Mouse (Mus musculus): ENCODE data around the gene Pck2. TPM values are rescaled to one million over a fixed set of nuclear protein-coding genes. Genes with fewer than 3 reads are reported as not detected.

Gene Pck2
- polyA plus RNA-seq, 1 experiment from 2014 or later: 23.6 TPM

- H3K4me1 ChIP-seq: peaks cover 27% of the 10 kb centered on the region
- H3K4me2 ChIP-seq (replicated peaks): peak within 1 kb of the TSS; percentile 98
- under 1% methylated on average over 33 of the region's 33 CpGs for WGBS
- H3K27me3 ChIP-seq: no peaks in the 10 kb centered on the region
- peak within 1 kb of the TSS; percentile 95 for H3K27ac ChIP-seq
- peaks cover 36% of the 10 kb centered on the region for H3K36me3 ChIP-seq
- peak within 1 kb of the TSS; percentile 91 for H3K4me3 ChIP-seq
- ATAC-seq (ENCODE audit: low FRiP score): peak; percentile 92
- H3K9ac ChIP-seq: peak within 1 kb of the TSS; percentile 92
- no peaks in the 10 kb centered on the region for H3K9me3 ChIP-seq (replicated peaks)
Measured at GRCm38 (mm10) chr14:55591331-55591891, 51.3 kb downstream of the Pck2 start, which contains the start of gene Rnf31. Gene Rnf31, plus strand, starts transcription at chr14:55591708.

GRCm38 (mm10) chr14:55592226-55592625, 52.2 kb downstream of the Pck2 start:
- WGBS: 5% methylated on average over 16 of the region's 16 CpGs
- Histone ChIP-seq H3K4me2 (replicated peaks) (peak overlapping the region; percentile 98), H3K4me1 (peaks cover 27% of the 10 kb centered on the region), H3K27ac (peak overlapping the region; percentile 95; the same call in 1 of the 2 replicates), H3K27me3 (no peaks in the 10 kb centered on the region), H3K9ac (peak overlapping the region; percentile 92), H3K4me3 (peak overlapping the region; percentile 91), H3K9me3 (replicated peaks) (no peaks in the 10 kb centered on the region), H3K36me3 (peaks cover 40% of the 10 kb centered on the region)
- ATAC-seq (ENCODE audit: low FRiP score): no peak

- H3K9ac ChIP-seq: no peak overlapping the region
- H3K9me3 ChIP-seq (replicated peaks): no peaks in the 10 kb centered on the region
- H3K36me3 ChIP-seq: peaks cover 65% of the 10 kb centered on the region
- no peak overlapping the region for H3K4me3 ChIP-seq
- ATAC-seq (ENCODE audit: low FRiP score): no peak
- no peak overlapping the region for H3K4me2 ChIP-seq (replicated peaks)
- H3K27me3 ChIP-seq: no peaks in the 10 kb centered on the region
- peaks cover 19% of the 10 kb centered on the region for H3K4me1 ChIP-seq
- no peak overlapping the region for H3K27ac ChIP-seq
- 77% methylated on average over 13 of the region's 13 CpGs for WGBS
Measured at GRCm38 (mm10) chr14:55596036-55596690, 56.1 kb downstream of the Pck2 start.

GRCm38 (mm10) chr14:55598521-55599390, 58.7 kb downstream of the Pck2 start:
- Histone ChIP-seq H3K27me3 (no peaks in the 10 kb centered on the region), H3K36me3 (peaks cover 89% of the 10 kb centered on the region), H3K4me2 (replicated peaks) (no peak overlapping the region), H3K27ac (no peak overlapping the region), H3K9ac (no peak overlapping the region), H3K4me1 (peaks cover 5% of the 10 kb centered on the region), H3K9me3 (replicated peaks) (no peaks in the 10 kb centered on the region), H3K4me3 (no peak overlapping the region)
- WGBS: 94% methylated on average over 21 of the region's 21 CpGs
- ATAC-seq (ENCODE audit: low FRiP score): no peak

Other genes starting within 250 kb of the Pck2 start
- gene Dhrs4, start 61.5 kb upstream of the Pck2 start, polyA plus RNA-seq (2016; fragmentation: Nextera tagmentation; extraction: Ambion mirVana): 42.7 and 44.5 TPM in 2 replicates
- 17.0 and 18.0 TPM in 2 replicates for gene Carmil3, start 49.6 kb upstream of the Pck2 start, polyA plus RNA-seq (2016; fragmentation: Nextera tagmentation; extraction: Ambion mirVana)
- 0.83 and 1.4 TPM in 2 replicates for gene Cpne6, start 29.8 kb upstream of the Pck2 start, polyA plus RNA-seq (2016; fragmentation: Nextera tagmentation; extraction: Ambion mirVana)
- not detected in 2 replicates for gene Nrl, start 15.3 kb upstream of the Pck2 start, polyA plus RNA-seq (2016; fragmentation: Nextera tagmentation; extraction: Ambion mirVana)
- gene Dcaf11, start 19.7 kb downstream of the Pck2 start, polyA plus RNA-seq (2016; fragmentation: Nextera tagmentation; extraction: Ambion mirVana): 104 and 106 TPM in 2 replicates
- 0.62 TPM in 1 of 2 replicates, not detected in the other for gene A730061H03Rik, start 20.1 kb downstream of the Pck2 start, polyA plus RNA-seq (2016; fragmentation: Nextera tagmentation; extraction: Ambion mirVana)
- 1.4 and 4.2 TPM in 2 replicates for gene Fitm1, start 35.4 kb downstream of the Pck2 start, polyA plus RNA-seq (2016; fragmentation: Nextera tagmentation; extraction: Ambion mirVana)
- gene Psme1, start 37.9 kb downstream of the Pck2 start, polyA plus RNA-seq (2016; fragmentation: Nextera tagmentation; extraction: Ambion mirVana): 132 and 133 TPM in 2 replicates
- 8.5 and 9.0 TPM in 2 replicates for gene Emc9, start 45.0 kb downstream of the Pck2 start, polyA plus RNA-seq (2016; fragmentation: Nextera tagmentation; extraction: Ambion mirVana)
- gene Psme2, start 50.8 kb downstream of the Pck2 start, polyA plus RNA-seq (2016; fragmentation: Nextera tagmentation; extraction: Ambion mirVana): 201 and 234 TPM in 2 replicates
- 21.2 and 23.7 TPM in 2 replicates for gene Rnf31, start 51.4 kb downstream of the Pck2 start, polyA plus RNA-seq (2016; fragmentation: Nextera tagmentation; extraction: Ambion mirVana)
- gene Irf9, start 63.3 kb downstream of the Pck2 start, polyA plus RNA-seq (2016; fragmentation: Nextera tagmentation; extraction: Ambion mirVana): 9.9 and 10.7 TPM in 2 replicates
- gene Rec8, start 77.8 kb downstream of the Pck2 start, polyA plus RNA-seq (2016; fragmentation: Nextera tagmentation; extraction: Ambion mirVana): 14.9 and 15.9 TPM in 2 replicates
- 79.0 and 91.0 TPM in 2 replicates for gene Ipo4, start 95.7 kb downstream of the Pck2 start, polyA plus RNA-seq (2016; fragmentation: Nextera tagmentation; extraction: Ambion mirVana)
- gene Gm49378, start 97.6 kb downstream of the Pck2 start, polyA plus RNA-seq (2016; fragmentation: Nextera tagmentation; extraction: Ambion mirVana): 2.4 and 3.2 TPM in 2 replicates
- 69.4 and 69.8 TPM in 2 replicates for gene Tm9sf1, start 103.5 kb downstream of the Pck2 start, polyA plus RNA-seq (2016; fragmentation: Nextera tagmentation; extraction: Ambion mirVana)
- gene Tssk4, start 109.9 kb downstream of the Pck2 start, polyA plus RNA-seq (2016; fragmentation: Nextera tagmentation; extraction: Ambion mirVana): 0.50 and 0.52 TPM in 2 replicates
- 63.7 and 65.4 TPM in 2 replicates for gene Mdp1, start 120.2 kb downstream of the Pck2 start, polyA plus RNA-seq (2016; fragmentation: Nextera tagmentation; extraction: Ambion mirVana)
- 57.0 and 58.2 TPM in 2 replicates for gene Gmpr2, start 131.7 kb downstream of the Pck2 start, polyA plus RNA-seq (2016; fragmentation: Nextera tagmentation; extraction: Ambion mirVana)
- gene Nedd8, start 131.9 kb downstream of the Pck2 start, polyA plus RNA-seq (2016; fragmentation: Nextera tagmentation; extraction: Ambion mirVana): 506 and 544 TPM in 2 replicates
- 42.8 and 43.1 TPM in 2 replicates for gene Tinf2, start 141.6 kb downstream of the Pck2 start, polyA plus RNA-seq (2016; fragmentation: Nextera tagmentation; extraction: Ambion mirVana)
- gene Tgm1, start 173.7 kb downstream of the Pck2 start, polyA plus RNA-seq (2016; fragmentation: Nextera tagmentation; extraction: Ambion mirVana): 0.48 and 0.90 TPM in 2 replicates
- 36.6 and 38.1 TPM in 2 replicates for gene Rabggta, start 182.0 kb downstream of the Pck2 start, polyA plus RNA-seq (2016; fragmentation: Nextera tagmentation; extraction: Ambion mirVana)
- gene Dhrs1, start 205.4 kb downstream of the Pck2 start, polyA plus RNA-seq (2016; fragmentation: Nextera tagmentation; extraction: Ambion mirVana): 73.2 and 75.0 TPM in 2 replicates
- gene Nop9, start 205.4 kb downstream of the Pck2 start, polyA plus RNA-seq (2016; fragmentation: Nextera tagmentation; extraction: Ambion mirVana): 42.0 and 47.5 TPM in 2 replicates
- 0.36 and 0.56 TPM in 2 replicates for gene Cideb, start 218.2 kb downstream of the Pck2 start, polyA plus RNA-seq (2016; fragmentation: Nextera tagmentation; extraction: Ambion mirVana)
- gene Ltb4r2, start 221.2 kb downstream of the Pck2 start, polyA plus RNA-seq (2016; fragmentation: Nextera tagmentation; extraction: Ambion mirVana): 0.36 and 0.57 TPM in 2 replicates
- 0.72 TPM in 1 of 2 replicates, not detected in the other for gene Ltb4r1, start 225.7 kb downstream of the Pck2 start, polyA plus RNA-seq (2016; fragmentation: Nextera tagmentation; extraction: Ambion mirVana)
- 15.7 and 19.5 TPM in 2 replicates for gene Adcy4, start 243.8 kb downstream of the Pck2 start, polyA plus RNA-seq (2016; fragmentation: Nextera tagmentation; extraction: Ambion mirVana)
- 10.8 and 13.5 TPM in 2 replicates for gene Ripk3, start 248.6 kb downstream of the Pck2 start, polyA plus RNA-seq (2016; fragmentation: Nextera tagmentation; extraction: Ambion mirVana)